Mouse (Mus musculus): Measurements from ENCODE around the gene Fbxo3.

DNA sequence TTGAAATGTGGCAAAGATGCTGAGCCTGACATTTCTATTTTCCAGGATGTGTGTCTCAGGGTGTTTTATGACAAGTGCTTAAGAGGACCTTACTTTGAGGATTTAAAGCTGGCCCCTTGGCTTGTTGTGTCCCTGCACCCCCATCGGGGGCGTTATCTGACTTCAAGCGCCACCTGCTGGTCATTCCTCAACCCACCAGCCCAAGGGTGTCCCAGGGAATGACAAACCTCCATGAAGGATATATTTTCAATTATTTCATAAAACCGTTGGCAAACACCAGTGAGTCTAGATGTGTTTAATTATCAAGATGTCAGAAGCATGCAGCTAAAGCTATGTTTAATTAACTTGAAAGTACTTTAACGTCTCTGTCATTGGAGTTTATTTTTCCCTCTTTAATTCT lies 45.3 kb upstream of the Fbxo3 start:
- TF ChIP-seq CTCF (IDR thresholded peaks at IDR 0.05; ENCODE audit: borderline replicate concordance, control insufficient read depth, extremely low read depth, insufficient read depth, low read length, poor library complexity), result peak; percentile 81; the same call in 1 of the 2 replicates
- TF ChIP-seq POLR2A (IDR thresholded peaks at IDR 0.05; ENCODE audit: control insufficient read depth, extremely low read depth, insufficient read depth, low read length, poor library complexity), result no peak

Measured in thymus, adult 2 months (tissue).